Mouse (Mus musculus): ENCODE data around the gene Fndc3b.

GRCm38 (mm10) chr3:27709906-27710647 is 1.0 kb downstream of the Fndc3b start:
- TF ChIP-seq CTCF (IDR thresholded peaks at IDR 0.05; ENCODE audit: borderline replicate concordance, insufficient read depth, low read length) (no peak), POLR2A (IDR thresholded peaks at IDR 0.05; ENCODE audit: low read depth, low read length) (peak; percentile 58)

Data from embryonic fibroblast, embryonic 13.5 days (primary cell).